In the genomic region with DNA sequence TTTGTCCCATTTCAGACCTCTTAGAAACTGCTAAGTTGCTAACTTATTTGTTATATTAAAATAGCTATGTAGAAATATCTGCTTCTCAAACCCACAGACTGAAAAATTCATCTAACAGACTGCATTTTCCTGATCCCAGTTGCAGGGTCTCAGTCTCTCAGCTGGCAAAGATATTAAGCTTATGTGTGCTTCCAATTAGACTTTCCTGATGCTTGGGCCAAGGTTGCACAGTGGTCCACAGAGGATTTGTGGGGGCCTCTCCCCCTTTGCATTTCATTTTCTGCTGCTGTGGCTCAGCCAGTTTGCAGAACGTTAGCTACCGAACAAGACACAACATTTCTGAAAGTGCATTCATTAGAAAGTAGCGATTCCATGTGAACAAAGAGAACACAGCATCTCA, we compare ENCODE assay signal across 14 mouse cellular contexts.
"Had no signal": no experiment of that assay in that cellular context is flagged by ENCODE, and none has a peak within 500 bp of the region (broad histone marks: within the 10 kb centered on the region; RNA-seq: fewer than 3 reads in every experiment).

No protein-coding gene starts in this region.

- H3K4me3 ChIP-seq: layer of hippocampus, adult 2 months; liver, embryonic 13.5 days; midbrain, embryonic 12.5 days; neural tube, embryonic 13.5 days had no signal

- H3K27me3 ChIP-seq: liver, embryonic 13.5 days; neural tube, embryonic 13.5 days had no signal

- H3K27ac ChIP-seq: layer of hippocampus, adult 2 months; liver, embryonic 13.5 days; midbrain, embryonic 12.5 days; neural tube, embryonic 13.5 days had no signal

- H3K9ac ChIP-seq: liver, embryonic 13.5 days; liver, postnatal 0 days; midbrain, embryonic 12.5 days; neural tube, embryonic 13.5 days had no signal

- H3K36me3 ChIP-seq: liver, embryonic 13.5 days; midbrain, embryonic 12.5 days; neural tube, embryonic 13.5 days had no signal

- H3K4me1 ChIP-seq: liver, embryonic 13.5 days; midbrain, embryonic 12.5 days; neural tube, embryonic 13.5 days had no signal

- H3K4me2 ChIP-seq: liver, embryonic 13.5 days; midbrain, embryonic 12.5 days; neural tube, embryonic 13.5 days had no signal

- DNase-seq: kidney, adult 8-10 months; kidney, postnatal 10 days; kidney, postnatal 4 days; liver, embryonic 13.5 days; liver, postnatal 0 days; retina, postnatal 1 day; right cerebral cortex, postnatal 4 days; spleen, adult 18-20 months; thymus, adult 18-20 months; thymus, postnatal 14 days had no signal

- ATAC-seq: liver, postnatal 0 days; midbrain, embryonic 16.5 days had no signal

- H3K9me3 ChIP-seq: liver, embryonic 13.5 days; midbrain, embryonic 12.5 days; neural tube, embryonic 13.5 days had no signal
